Mouse (Mus musculus) layer of hippocampus, postnatal 14 days (tissue): Measurements from ENCODE around the gene Aldh9a1. TPM values are rescaled to one million over a fixed set of nuclear protein-coding genes. Genes with fewer than 3 reads are reported as not detected.
"Not testable (repeated sequence)": the region's sequence is repeated elsewhere in the genome, so short reads cannot be mapped to it uniquely, and the experiment has no call there.

Source experiments
- DNase-seq, 2 experiments: peaks; one replicate each; pipeline ENCODE4 v3.0.0; 2021 to 2022; ENCODE audit warnings: low spot score in 2 of 2, mixed read lengths in 1 of 2
- long read RNA-seq, 2 experiments: library from polyadenylated mRNA; stranded (forward); transcript quantifications; one replicate each; pipeline ENCODE4 v2.0.0; 2021
- total RNA-seq, 2 experiments: library from RNA; stranded (reverse); gene quantifications; 2 replicates each; pipeline ENCODE4 v1.2.3; 2021

Gene Aldh9a1
- 10 to 100 TPM; 19.5 to 22.5 TPM for total RNA-seq
- long read RNA-seq, experiment 1, transcript Aldh9a1-201 (11 exons, 2,835 nt), result major isoform, 13 of 22 reads
- long read RNA-seq, experiment 1, partial matches to known transcripts, result 2 of 22 reads
- long read RNA-seq, experiment 1, other reads (novel, unspliced or antisense), result 7 of 22 reads
- long read RNA-seq, experiment 2, transcript Aldh9a1-201 (11 exons, 2,835 nt), result major isoform, 16 of 30 reads
- long read RNA-seq, experiment 2, partial matches to known transcripts, result 3 of 30 reads
- long read RNA-seq, experiment 2, other reads (novel, unspliced or antisense), result 11 of 30 reads

DNA sequence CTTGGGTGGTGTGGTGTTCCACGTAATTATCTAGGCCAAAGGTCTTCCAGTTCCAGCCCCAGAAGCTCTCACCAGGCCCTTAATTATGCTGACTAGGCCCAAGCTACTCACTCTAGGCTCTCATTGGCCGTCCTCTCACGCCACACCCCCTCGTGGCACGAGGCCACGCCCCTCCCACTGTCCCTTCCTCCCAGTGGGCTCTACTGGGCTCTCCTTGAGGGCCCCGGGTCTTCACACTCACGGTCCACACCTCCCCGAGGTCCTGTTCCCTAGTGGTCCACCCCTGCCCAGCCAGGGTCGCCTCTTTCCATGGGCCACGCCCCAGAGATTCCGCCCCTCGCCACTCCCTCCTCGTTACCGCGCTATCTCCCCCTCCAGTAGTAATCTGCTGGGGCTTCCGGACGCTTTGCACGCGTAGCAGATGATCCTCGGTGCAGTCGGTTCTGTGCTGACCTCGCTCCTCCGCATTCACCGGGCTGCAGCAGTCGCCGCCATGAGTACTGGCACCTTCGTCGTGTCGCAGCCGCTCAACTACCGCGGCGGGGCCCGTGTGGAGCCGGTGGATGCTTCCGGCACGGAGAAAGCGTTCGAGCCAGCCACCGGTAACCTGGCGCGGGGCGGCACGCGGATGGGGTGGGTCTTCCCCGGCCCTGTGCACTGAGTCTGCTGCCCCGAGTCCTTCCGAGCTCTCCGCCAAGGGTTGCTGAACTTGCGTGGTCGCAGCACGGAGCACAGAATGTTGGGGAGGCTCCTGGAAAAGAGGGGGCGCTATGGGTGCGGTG is at the start of gene Aldh9a1:
TSS of gene Aldh9a1 (plus strand) at position 177 of the 782 bp plus-strand sequence.
- DNase-seq, result peak; percentile 89 to 90

GRCm38 (mm10) chr1:167300122-167300521 is 49.7 kb upstream of the Aldh9a1 start:
- no peak for DNase-seq

GRCm38 (mm10) chr1:167305501-167306137 is 44.2 kb upstream of the Aldh9a1 start:
- DNase-seq, result no peak

DNA sequence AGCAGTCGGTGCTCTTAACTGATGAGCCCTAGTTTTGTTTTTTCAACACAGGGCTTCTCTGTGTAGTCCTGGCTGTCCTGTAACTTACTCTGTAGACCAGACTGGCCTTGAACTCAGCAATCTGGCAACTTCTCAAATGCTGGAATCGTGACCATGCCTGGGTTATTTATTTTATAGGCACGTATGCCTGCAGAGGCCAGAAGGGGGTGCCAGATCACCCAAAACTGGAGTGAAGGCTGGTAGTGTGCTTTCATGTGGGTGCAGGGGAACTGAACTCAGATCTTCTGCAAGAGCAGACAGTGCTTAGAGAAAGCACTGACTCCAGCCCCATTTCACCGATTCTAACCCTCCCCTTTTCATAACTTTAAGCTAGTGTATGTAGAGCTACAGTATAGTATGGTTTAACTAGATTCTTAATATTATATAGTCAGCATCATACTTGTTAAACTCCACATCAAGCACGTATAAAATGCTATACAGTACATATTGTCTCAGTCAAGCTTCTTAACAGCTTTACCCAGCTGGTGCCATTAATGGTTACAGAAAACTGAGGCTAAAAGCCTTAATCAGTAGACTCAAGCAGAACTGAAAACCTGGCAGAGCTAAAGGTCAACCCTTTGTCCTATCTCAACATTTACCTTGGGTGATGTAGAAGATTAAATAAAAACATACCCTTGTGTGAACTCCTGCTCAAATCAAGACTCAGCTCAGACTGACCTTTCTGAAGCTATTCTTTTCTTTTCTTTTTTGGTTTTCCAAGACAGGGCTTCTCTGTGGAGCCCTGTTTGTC is 43.1 kb upstream of the Aldh9a1 start:
- peak in 1 of 2 experiments; percentile 26 for DNase-seq

GRCm38 (mm10) chr1:167307674-167308073 is 42.1 kb upstream of the Aldh9a1 start:
- DNase-seq, result no peak

DNA sequence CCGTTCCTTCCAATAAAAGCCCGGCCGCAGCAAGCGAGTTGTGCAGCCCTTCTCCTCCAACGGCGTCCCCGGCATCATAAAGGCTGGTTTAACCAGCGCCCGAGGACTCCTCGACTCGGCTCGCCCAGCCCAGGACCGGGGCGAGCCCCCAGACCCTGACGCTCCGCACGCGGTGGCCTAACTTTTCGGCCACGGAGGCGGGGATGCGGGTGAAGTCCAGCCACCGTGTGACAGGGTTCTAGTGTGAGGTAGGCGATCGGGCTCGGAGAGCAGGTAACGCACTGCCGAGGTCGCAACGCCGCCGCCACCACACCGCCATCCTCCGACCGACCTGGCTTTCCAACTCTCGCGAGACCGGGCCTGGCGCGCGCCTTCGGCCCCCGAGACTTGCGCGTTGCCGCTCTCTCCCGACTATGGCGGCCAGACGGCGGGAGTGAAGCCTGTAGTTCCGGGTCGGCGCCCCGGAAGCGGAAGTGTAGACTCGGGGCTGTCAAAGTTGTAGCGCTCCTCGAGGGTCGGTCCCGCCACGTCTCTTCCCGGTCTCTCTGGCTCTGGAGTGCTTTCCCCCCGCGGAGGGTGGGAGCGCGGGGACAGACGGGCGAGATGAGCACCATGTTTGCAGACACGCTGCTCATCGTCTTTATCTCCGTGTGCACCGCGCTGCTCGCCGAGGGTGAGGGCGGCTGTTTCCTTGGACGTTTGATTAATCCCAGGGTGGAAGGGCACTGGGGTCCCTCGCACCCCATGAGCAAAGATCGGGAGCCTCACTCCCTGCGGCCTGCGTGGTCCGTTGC is 41.3 kb upstream of the Aldh9a1 start, which contains the start of gene Tmco1:
TSS of gene Tmco1 (plus strand) at position 118 of the 794 bp plus-strand sequence.
- peak; percentile 97 to 98 for DNase-seq

DNA sequence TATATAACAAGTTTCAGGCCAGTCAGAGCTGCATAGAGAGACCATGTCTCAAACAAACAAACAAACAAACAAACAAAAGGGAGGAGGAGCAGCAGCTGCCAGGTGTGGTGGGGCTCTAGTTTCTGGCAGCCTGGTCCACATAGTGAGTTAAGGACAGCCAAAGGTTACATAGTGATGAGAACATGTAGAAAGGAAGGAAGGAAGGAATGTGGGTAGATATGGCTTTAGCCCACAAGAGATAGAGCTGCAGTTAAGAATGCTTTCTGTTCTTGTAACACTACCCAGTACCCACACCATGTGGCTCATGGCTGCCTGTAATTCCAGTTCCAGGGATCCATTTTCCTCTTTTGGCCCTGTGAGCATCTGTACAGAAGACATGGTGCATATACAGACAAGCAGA is 37.4 kb upstream of the Aldh9a1 start:
- DNase-seq, result no peak

DNA sequence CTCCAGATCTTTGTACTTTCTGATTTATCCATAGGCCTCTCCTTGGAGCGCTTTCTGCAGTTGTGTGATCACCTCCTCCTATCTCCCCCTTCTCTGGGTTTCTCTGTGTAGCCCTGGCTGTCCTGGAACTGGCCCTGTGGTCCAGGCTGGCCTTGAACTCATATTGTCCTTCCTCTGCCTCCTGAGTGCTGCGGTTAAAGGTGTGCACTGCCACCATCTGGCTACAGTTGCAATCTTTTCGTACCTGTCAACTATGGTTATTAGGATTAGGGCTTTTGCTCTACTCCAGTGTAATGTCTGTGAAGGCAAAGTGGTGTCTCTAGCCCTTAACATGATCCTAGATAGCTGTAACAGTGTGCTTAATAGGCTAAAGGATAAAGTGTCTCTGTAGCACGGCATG is 36.6 kb upstream of the Aldh9a1 start:
- DNase-seq, result no peak

DNA sequence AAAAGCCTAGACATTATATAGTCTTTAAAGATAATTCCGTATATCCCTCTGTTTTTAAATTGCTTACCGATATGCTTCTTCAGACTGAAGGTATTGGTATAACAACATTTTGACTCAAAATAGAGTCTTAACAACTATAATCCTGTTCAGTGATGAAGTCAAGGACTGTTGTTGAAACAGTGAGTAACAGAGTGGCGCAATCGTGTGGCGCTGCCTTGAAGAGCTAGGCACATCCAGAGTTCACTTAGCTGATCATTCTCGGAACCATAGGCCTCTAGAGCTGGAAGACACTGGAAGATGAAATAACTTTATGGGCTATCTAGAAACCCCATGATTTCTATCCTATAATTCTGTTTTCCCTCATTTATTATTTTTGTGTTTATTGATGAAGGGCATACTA is 28.1 kb upstream of the Aldh9a1 start:
- no peak for DNase-seq

- DNase-seq, result no peak
Measured at GRCm38 (mm10) chr1:167328776-167329175, 21.0 kb upstream of the Aldh9a1 start.

DNA sequence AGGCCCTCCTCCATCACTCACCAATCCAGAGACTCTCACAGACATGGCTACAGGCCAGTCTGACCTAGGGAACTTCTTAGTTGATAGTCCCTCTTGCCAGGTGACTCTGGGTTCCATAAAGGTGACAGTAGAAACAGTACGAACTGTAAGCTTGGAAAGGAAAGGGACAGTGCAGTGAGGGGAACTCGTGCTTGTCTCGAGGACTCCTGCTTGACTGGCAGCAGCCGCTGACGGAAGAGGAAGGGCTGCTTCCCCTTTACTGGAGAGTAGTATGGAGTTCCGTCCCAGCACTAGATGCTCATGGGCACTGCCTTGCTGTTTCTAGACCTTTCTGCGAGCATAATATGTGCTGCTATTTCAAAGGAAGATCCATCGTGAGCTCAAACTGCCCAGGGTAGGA is 18.7 kb upstream of the Aldh9a1 start:
- no peak for DNase-seq

DNA sequence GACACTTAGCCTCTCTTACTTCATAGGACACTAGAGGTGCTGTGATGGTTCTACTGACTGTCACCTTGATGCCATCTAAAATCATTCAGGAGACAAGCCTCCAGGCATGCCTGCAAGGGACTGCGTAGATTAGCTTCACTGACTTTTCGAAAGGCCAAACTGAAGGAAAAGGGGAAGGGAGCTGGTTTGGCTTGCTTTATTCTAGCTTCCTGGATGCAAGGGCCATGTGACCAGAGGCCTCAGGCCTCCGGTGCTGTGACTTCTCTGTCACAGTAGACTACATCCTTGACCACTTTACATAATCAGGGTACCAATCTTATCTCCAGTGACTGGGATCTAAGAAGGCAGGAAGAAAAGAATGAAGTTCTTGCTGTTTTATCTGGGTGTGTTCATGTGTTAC is 13.4 kb upstream of the Aldh9a1 start:
- no peak for DNase-seq

DNA sequence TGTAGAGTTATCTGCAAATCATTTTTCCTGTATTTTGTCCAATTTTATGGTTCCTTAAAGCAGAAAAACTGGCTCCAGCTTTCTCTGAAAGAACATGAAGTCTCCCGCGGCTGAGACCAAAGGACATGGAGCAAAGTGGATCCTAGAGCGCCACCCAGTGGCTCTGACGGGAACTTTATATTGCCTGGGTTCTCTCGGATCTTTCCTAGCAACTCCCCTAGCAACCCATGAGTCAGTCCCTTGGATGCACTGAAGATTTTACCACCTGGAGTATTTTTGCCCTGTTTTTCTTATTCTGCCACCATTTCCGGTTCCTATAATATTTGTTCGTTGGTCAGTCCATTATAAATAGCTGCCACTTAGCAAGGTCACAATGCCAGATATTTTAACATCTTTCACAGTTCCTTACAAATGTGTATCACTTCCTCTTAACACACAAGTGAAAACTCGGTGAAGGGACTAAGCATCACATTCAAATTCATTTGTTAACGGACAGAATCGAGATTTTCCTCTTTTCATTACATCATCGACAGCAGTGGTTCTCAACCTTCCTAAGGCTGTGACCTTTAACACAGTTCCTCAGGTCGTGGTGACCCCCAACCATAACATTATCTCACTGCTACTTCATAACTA is 12.2 kb upstream of the Aldh9a1 start:
- DNase-seq, result peak; percentile 91 to 94

- DNase-seq, result peak; percentile 35 to 54
Measured at GRCm38 (mm10) chr1:167339177-167339781, 10.5 kb upstream of the Aldh9a1 start.

DNA sequence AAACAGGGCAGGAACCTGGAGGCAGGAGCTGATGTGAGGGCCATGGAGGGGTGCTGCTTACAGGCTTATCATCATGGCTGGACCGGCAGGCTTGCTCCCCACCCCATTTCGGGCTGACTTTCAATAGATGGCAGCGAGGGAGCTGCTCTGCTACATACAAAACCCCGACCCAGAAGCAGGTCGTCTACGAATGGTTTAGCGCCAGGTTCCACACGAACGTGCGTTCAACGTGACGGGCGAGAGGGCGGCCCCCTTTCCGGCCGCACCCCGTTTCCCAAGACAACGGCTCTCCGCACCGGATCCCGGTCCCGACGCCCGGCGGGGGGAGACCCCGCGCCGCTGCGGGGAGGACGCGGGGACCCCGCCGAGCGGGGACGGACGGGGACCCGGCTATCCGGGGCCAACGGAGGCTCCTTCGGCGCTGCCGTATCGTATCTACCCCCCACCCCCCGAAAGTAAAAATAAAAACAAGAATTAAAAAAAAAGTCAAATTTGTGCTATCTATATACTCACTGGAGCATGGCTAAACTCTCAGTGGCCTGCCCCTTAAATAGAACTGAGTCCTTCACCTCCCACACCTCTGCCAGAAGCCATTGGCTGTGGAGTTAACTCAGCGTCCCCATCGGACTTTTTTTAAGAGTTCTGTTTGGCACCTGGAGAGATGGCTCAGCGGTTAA is 9.5 kb upstream of the Aldh9a1 start:
- no peak for DNase-seq

GRCm38 (mm10) chr1:167340910-167341528 is 8.8 kb upstream of the Aldh9a1 start:
- no peak for DNase-seq

DNA sequence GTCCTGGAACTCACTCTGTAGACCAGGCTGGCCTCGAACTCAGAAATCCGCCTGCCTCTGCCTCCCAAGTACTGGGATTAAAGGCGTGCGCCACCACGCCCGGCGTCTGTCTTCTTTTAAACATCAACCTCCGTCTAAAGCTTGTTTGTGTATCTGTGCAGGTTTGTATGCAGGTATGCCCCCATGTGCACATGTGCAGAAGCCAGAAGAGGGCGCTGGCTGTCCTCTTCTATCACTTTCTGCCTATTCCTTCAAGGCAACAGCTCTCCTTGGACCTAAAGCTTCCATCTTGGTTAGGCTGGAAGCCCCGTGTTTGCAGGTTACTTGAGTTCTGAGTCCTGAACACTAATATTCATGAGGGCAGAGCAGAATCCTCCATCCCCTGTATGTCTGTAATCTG is 7.0 kb upstream of the Aldh9a1 start:
- DNase-seq, result no peak

DNA sequence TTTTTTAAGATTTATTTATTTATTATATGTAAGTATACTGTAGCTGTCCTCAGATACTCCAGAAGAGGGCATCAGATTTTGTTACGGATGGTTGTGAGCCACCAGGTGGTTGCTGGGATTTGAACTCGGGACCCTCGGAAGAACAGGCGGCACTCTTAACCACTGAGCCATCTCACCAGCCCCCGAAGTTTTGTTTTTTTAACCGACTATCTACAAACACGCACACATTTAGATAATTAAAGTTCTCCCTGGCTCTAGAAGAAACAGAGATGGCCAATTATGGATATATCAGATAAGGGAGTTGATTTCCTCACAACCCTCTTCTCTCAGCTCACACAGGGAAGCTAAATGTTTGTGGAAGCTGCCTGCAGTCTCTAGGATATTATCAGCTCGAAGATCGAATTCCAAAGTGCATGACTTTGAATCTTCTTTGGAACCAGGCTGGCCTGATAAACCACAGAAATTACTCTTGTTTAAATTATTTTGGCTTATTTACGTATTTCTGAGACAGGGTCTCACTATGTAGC is 3.7 kb upstream of the Aldh9a1 start:
- not testable (repeated sequence) for DNase-seq
